Mouse (Mus musculus): ENCODE results near the gene Mia.

The Mia gene

GRCm38 (mm10) chr7:27159882-27160281, 21.1 kb downstream of the Mia start:
- peak; percentile 95 for DNase-seq

GRCm38 (mm10) chr7:27159256-27159655, 21.7 kb downstream of the Mia start:
- DNase-seq = no peak

GRCm38 (mm10) chr7:27158171-27158570, 22.8 kb downstream of the Mia start:
- no peak for DNase-seq

GRCm38 (mm10) chr7:27156005-27156404, 25.0 kb downstream of the Mia start:
- DNase-seq = no peak

- DNase-seq = peak; percentile 80 to 84
Measured at GRCm38 (mm10) chr7:27153205-27153764, 27.7 kb downstream of the Mia start, which contains the start of gene Cyp2t4. Cyp2t4 (plus strand) TSS chr7:27153714.

GRCm38 (mm10) chr7:27136410-27136996, 44.5 kb downstream of the Mia start:
- no peak for DNase-seq

- no peak for DNase-seq
Measured at GRCm38 (mm10) chr7:27133757-27134156, 47.2 kb downstream of the Mia start.

- peak; percentile 71 to 80 for DNase-seq
Measured at GRCm38 (mm10) chr7:27133156-27133555, 47.8 kb downstream of the Mia start.

GRCm38 (mm10) chr7:27132588-27132987, 48.4 kb downstream of the Mia start:
- peak; percentile 71 to 88 for DNase-seq

GRCm38 (mm10) chr7:27131387-27131786, 49.6 kb downstream of the Mia start:
- DNase-seq = no peak

GRCm38 (mm10) chr7:27130521-27131370, 50.2 kb downstream of the Mia start:
- DNase-seq = peak; percentile 65 to 73

GRCm38 (mm10) chr7:27129811-27130210, 51.1 kb downstream of the Mia start:
- DNase-seq = peak; percentile 46 to 75
